Mouse (Mus musculus) ES-E14 (cell line): Measurements from ENCODE around the gene Deaf1. TPM values are rescaled to one million over a fixed set of nuclear protein-coding genes. Genes with fewer than 3 reads are reported as not detected.
A peak's percentile ranks its signal among the peaks of the same experiment; 100 is the strongest.

Source experiments
- DNase-seq: peaks from one replicate; pipeline ENCODE4 v3.0.0-alpha.2; 2013; ENCODE audit warnings: low read depth, low spot score
- H3K27ac ChIP-seq: 2 replicates; pipeline ENCODE4 v1.5.1; 2012; ENCODE audit warnings: low read depth, mild to moderate bottlenecking, low read length, moderate library complexity, mixed read lengths; ENCODE audit not compliant: poor library complexity, insufficient read depth, severe bottlenecking
- H3K36me3 ChIP-seq: 2 replicates; pipeline ENCODE4 v1.6.1; 2012; ENCODE audit warnings: mild to moderate bottlenecking, low read length, moderate library complexity, mixed read lengths; ENCODE audit not compliant: control insufficient read depth, poor library complexity, insufficient read depth, severe bottlenecking
- H3K4me1 ChIP-seq, 2 experiments: fragments of 150-350 bp in 1 of 2; sonication (generic) in 1 of 2; 2 replicates each; pipeline ENCODE4 v1.6.1; 2012; ENCODE audit warnings: low read length in 2 of 2, mild to moderate bottlenecking in 1 of 2, mixed read lengths in 1 of 2; ENCODE audit not compliant: control insufficient read depth in 2 of 2, insufficient read depth in 2 of 2, poor library complexity in 1 of 2
- H3K4me3 ChIP-seq, 2 experiments: fragments of 150-350 bp in 1 of 2; sonication (generic) in 1 of 2; 2 replicates each; pipeline ENCODE4 v1.5.1; 2012; ENCODE audit warnings: low read length in 2 of 2, low read depth in 1 of 2, mild to moderate bottlenecking in 1 of 2, mixed read lengths in 1 of 2; ENCODE audit not compliant: insufficient read depth in 1 of 2, poor library complexity in 1 of 2, severe bottlenecking in 1 of 2
- H3K9ac ChIP-seq: 2 replicates; pipeline ENCODE4 v1.6.1; 2012; ENCODE audit warnings: low read depth, mild to moderate bottlenecking, low read length, mixed read lengths; ENCODE audit not compliant: poor library complexity, insufficient read depth, severe bottlenecking
- H3K9me3 ChIP-seq: fragments of 150-350 bp; sonication (generic); 2 replicates; pipeline ENCODE4 v1.6.1; 2012; ENCODE audit warnings: low read depth, mild to moderate bottlenecking, low read length; ENCODE audit not compliant: control insufficient read depth, insufficient read depth
- CHD2 ChIP-seq: IDR thresholded peaks from 2 replicates; pipeline ENCODE4 v1.6.1; 2014; ENCODE audit warnings: mild to moderate bottlenecking, low read depth, low read length, inconsistent platforms
- HCFC1 ChIP-seq: IDR thresholded peaks from 2 replicates; pipeline ENCODE4 v1.6.1; 2012; ENCODE audit warnings: low read length, inconsistent platforms, borderline replicate concordance; ENCODE audit not compliant: insufficient read depth
- MAFK ChIP-seq: IDR thresholded peaks from 2 replicates; pipeline ENCODE4 v1.6.1; 2014; ENCODE audit warnings: mild to moderate bottlenecking, low read depth, low read length, inconsistent platforms; ENCODE audit not compliant: insufficient read depth
- ZC3H11A ChIP-seq: IDR thresholded peaks from 2 replicates; pipeline ENCODE4 v1.6.1; 2012; ENCODE audit warnings: low read depth, mild to moderate bottlenecking, inconsistent platforms, low read length, borderline replicate concordance
- ZNF384 ChIP-seq: IDR thresholded peaks from 2 replicates; pipeline ENCODE4 v1.6.1; 2012; ENCODE audit warnings: low read depth, low read length, inconsistent platforms
- in situ Hi-C, 2 experiments: fragments of 600-800 bp; cut with MboI; formaldehyde crosslinking; loops; one replicate each; pipeline ENCODE4 v1.15.1; 2025; ENCODE audit warnings: low sequenced_read_pairs in 2 of 2, inconsistent platforms in 1 of 2; ENCODE audit not compliant: unreplicated experiment in 2 of 2
- total RNA-seq: library from RNA; depleted of rRNA; stranded (reverse); fragments of 300-350 nt; gene quantifications from 2 replicates; pipeline ENCODE4 v1.2.3, GENCODE M21; 2012

The Deaf1 gene
- total RNA-seq, 1 experiment = 23.7 TPM

- TF ChIP-seq HCFC1 = no peak
- no peak for TF ChIP-seq MAFK
- no peak for TF ChIP-seq ZNF384
- no peak for TF ChIP-seq ZC3H11A
- no peak for TF ChIP-seq CHD2
- no peaks in the 10 kb centered on the region for H3K36me3 ChIP-seq
- in situ Hi-C loops = no loop called here
These were observed 44.7 kb downstream of the Deaf1 start for GRCm38 (mm10) chr7:141282756-141283155.

DNA sequence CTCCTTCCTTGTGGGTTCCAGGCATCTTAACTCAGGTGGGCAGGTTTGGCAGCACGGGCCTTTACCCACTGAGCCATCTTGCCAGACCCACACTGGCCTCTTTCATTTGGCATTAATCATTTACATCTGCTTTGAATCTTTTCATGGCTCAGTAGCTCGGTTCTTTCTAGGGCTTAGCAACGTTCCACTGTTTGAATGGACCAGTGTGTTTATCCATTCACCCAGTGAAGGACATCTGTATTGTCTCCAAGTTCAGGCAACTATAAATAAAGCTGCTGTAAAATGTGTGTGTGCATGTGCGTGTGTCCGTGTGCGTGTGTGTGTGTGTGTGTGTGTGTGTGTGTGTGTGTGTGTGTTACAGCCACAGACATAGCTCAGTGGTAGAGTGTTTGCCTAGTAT lies 46.0 kb downstream of the Deaf1 start:
- Histone ChIP-seq H3K4me3 (no peak overlapping the region), H3K9me3 (no peaks in the 10 kb centered on the region), H3K4me1 (peaks cover 6 to 21% of the 10 kb centered on the region in 2 experiments), H3K36me3 (no peaks in the 10 kb centered on the region), H3K27ac (no peak overlapping the region), H3K9ac (no peak overlapping the region)
- in situ Hi-C loops = no loop called here
- no peak for TF ChIP-seq ZC3H11A
- TF ChIP-seq CHD2 = no peak
- TF ChIP-seq ZNF384 = no peak
- no peak for TF ChIP-seq HCFC1
- no peak for TF ChIP-seq MAFK
- no peak for DNase-seq

More at GRCm38 (mm10) chr7:141282756-141283155, 44.7 kb downstream of the Deaf1 start:
- no peaks in the 10 kb centered on the region for H3K9me3 ChIP-seq
- H3K9ac ChIP-seq = no peak overlapping the region
- DNase-seq = no peak
- H3K4me3 ChIP-seq = no peak overlapping the region
- no peak overlapping the region for H3K27ac ChIP-seq
- peaks cover 6 to 12% of the 10 kb centered on the region in 2 experiments for H3K4me1 ChIP-seq

- peak within 1 kb of the TSS; percentile 19; the same call in 1 of the 2 replicates for H3K9ac ChIP-seq
- peaks cover 8 to 21% of the 10 kb centered on the region in 2 experiments for H3K4me1 ChIP-seq
- in situ Hi-C loops = no loop called here
- peak within 1 kb of the TSS; percentile 58 to 80 for H3K4me3 ChIP-seq
- no peaks in the 10 kb centered on the region for H3K9me3 ChIP-seq
- H3K27ac ChIP-seq = no peak within 1 kb of the TSS
- no peak for DNase-seq
- no peaks in the 10 kb centered on the region for H3K36me3 ChIP-seq
- no peak for TF ChIP-seq CHD2
- TF ChIP-seq MAFK = no peak
- TF ChIP-seq HCFC1 = no peak
- no peak for TF ChIP-seq ZC3H11A
- no peak for TF ChIP-seq ZNF384
These were observed 48.5 kb downstream of the Deaf1 start, which contains the start of gene Sct for GRCm38 (mm10) chr7:141278766-141279590. Sct (minus strand) TSS chr7:141279133.

- peak overlapping the region in 1 of 2 experiments; percentile 80; a peak in 1 of 4 replicates for H3K4me3 ChIP-seq
- peaks cover 8 to 21% of the 10 kb centered on the region in 2 experiments for H3K4me1 ChIP-seq
- H3K9ac ChIP-seq = no peak overlapping the region
- in situ Hi-C loops = no loop called here
- DNase-seq = no peak
- TF ChIP-seq HCFC1 (no peak), ZNF384 (no peak), MAFK (no peak), ZC3H11A (no peak), CHD2 (no peak)
- H3K9me3 ChIP-seq = no peaks in the 10 kb centered on the region
- H3K27ac ChIP-seq = no peak overlapping the region
- H3K36me3 ChIP-seq = no peaks in the 10 kb centered on the region
These were observed 49.5 kb downstream of the Deaf1 start for GRCm38 (mm10) chr7:141277701-141278678.
